Mouse (Mus musculus) E14TG2a.4 (cell line): ENCODE measurements around the gene Arl15.

ENCODE experiments used
- CTCF ChIP-seq: conservative IDR thresholded peaks from 2 replicates; pipeline ENCODE4 v1.5.1; 2014; ENCODE audit warnings: low read length
- POU5F1 ChIP-seq: IDR thresholded peaks from 2 replicates; pipeline ENCODE4 v1.6.1; 2014; ENCODE audit warnings: low read length, borderline replicate concordance

GRCm38 (mm10) chr13:113983633-113984032 is 189.3 kb downstream of the Arl15 start:
- TF ChIP-seq CTCF (no peak), POU5F1 (no peak)
